Mouse (Mus musculus) bone marrow, adult 2 months (tissue): ENCODE data around the gene Srf.

Source experiments
- CTCF ChIP-seq: fragments of 200-500 bp; IDR thresholded peaks from 2 replicates; pipeline ENCODE4 v1.5.1; 2011; ENCODE audit warnings: low read length, control low read depth; ENCODE audit not compliant: control insufficient read depth, insufficient read depth
- POLR2A ChIP-seq: fragments of 200-500 bp; IDR thresholded peaks from 2 replicates; pipeline ENCODE4 v1.6.1; 2011; ENCODE audit warnings: low read depth, mild to moderate bottlenecking, control low read depth, low read length, borderline replicate concordance; ENCODE audit not compliant: control insufficient read depth

- TF ChIP-seq POLR2A (no peak), CTCF (no peak)
These were observed 37.1 kb upstream of the Srf start for GRCm38 (mm10) chr17:46593124-46593523.
